Mouse (Mus musculus) heart, embryonic 11.5 days (tissue): Measurements from ENCODE around the gene Spata33. TPM values are rescaled to one million over a fixed set of nuclear protein-coding genes. Genes with fewer than 3 reads are reported as not detected.

Source experiments
- ATAC-seq: fragments of 200-750 bp; cut with Nextera tagmentation; replicated peaks from 2 replicates; pipeline ENCODE4 v1.8.0; 2017; ENCODE audit warnings: moderate library complexity; ENCODE audit not compliant: insufficient number of reproducible peaks, low FRiP score, low TSS enrichment
- H3K27ac ChIP-seq: fragments of 300-500 bp; sonication (generic); 2 replicates; pipeline ENCODE4 v1.5.1; 2014; ENCODE audit warnings: mild to moderate bottlenecking, low read depth, low read length
- H3K27me3 ChIP-seq: fragments of 300-500 bp; sonication (generic); 2 replicates; pipeline ENCODE4 v1.6.1; 2014; ENCODE audit warnings: mild to moderate bottlenecking, low read length, mixed read lengths; ENCODE audit not compliant: control insufficient read depth, insufficient read depth
- H3K36me3 ChIP-seq: fragments of 300-500 bp; sonication (generic); 2 replicates; pipeline ENCODE4 v1.6.1; 2014; ENCODE audit warnings: mild to moderate bottlenecking, low read length, moderate library complexity, mixed read lengths; ENCODE audit not compliant: control insufficient read depth, insufficient read depth
- H3K4me1 ChIP-seq: fragments of 300-500 bp; sonication (generic); 2 replicates; pipeline ENCODE4 v1.6.1; 2014; ENCODE audit warnings: low read length; ENCODE audit not compliant: control insufficient read depth, insufficient read depth
- H3K4me2 ChIP-seq: fragments of 300-500 bp; sonication (generic); 2 replicates; pipeline ENCODE4 v1.6.1; 2014; ENCODE audit warnings: mild to moderate bottlenecking, moderate library complexity
- H3K4me3 ChIP-seq: fragments of 300-500 bp; sonication (generic); 2 replicates; pipeline ENCODE4 v1.5.1; 2014; ENCODE audit warnings: low read depth, low read length
- H3K9ac ChIP-seq: fragments of 300-500 bp; sonication (generic); 2 replicates; pipeline ENCODE4 v1.6.1; 2014; ENCODE audit warnings: mild to moderate bottlenecking, low read depth, low read length, moderate library complexity
- H3K9me3 ChIP-seq: fragments of 300-500 bp; sonication (generic); replicated peaks from 2 replicates; pipeline ENCODE4 v1.6.1; 2016; ENCODE audit warnings: low read length; ENCODE audit not compliant: control insufficient read depth
- WGBS: fragments of 180-500 bp; shearing (Covaris S2); extraction: QIAGEN DNeasy Blood & Tissue Kit; methylation state at CpG from one replicate; pipeline ENCODE4 v1.1.7; 2014; ENCODE audit not compliant: insufficient replicate concordance; 5-methylcytosine and 5-hydroxymethylcytosine counted together
- polyA plus RNA-seq: library from polyadenylated mRNA; unstranded; fragments of >200 nt; fragmentation: Nextera tagmentation; extraction: Ambion mirVana; gene quantifications from 2 replicates; pipeline ENCODE4 v1.2.1, GENCODE M21; 2014

Gene Spata33
- polyA plus RNA-seq, 1 experiment from 2014 or later = 5.0 TPM

DNA sequence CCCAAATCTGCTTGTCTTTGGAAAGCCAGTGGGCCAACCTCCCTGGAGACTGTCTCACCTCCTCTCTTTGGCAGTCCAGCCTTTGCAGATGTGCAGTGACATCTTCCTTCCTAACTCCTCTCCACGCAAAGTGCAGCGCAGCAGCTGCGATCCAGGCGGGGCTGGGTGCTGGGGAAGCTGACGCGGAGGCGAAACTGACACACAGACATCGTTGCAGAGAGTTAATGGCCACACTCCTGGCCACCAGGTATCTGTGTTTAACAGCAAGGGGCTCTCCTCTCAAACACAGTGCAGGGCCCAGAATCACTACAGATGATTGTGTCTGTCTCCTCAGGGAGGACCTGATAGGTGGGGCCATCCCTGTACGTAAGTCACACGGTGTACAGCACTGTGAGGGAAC, 58.5 kb downstream of the Spata33 start:
- H3K9me3 ChIP-seq = no peaks in the 10 kb centered on the region
- no peak overlapping the region for H3K4me2 ChIP-seq
- 92% methylated on average over 10 of the region's 10 CpGs for WGBS
- ATAC-seq = no peak
- H3K36me3 ChIP-seq = peaks cover 27% of the 10 kb centered on the region
- H3K27ac ChIP-seq = no peak overlapping the region
- H3K4me3 ChIP-seq = no peak overlapping the region
- H3K4me1 ChIP-seq = 0 out of 2 replicates have a peak, but pooled peaks cover 5% of the 10 kb centered on the region
- no peaks in the 10 kb centered on the region for H3K27me3 ChIP-seq
- H3K9ac ChIP-seq = no peak overlapping the region

Other genes starting within 250 kb of the Spata33 start
- gene Ankrd11, start 170.6 kb upstream of the Spata33 start, polyA plus RNA-seq = 49.5 and 51.3 TPM in 2 replicates
- 48.7 and 49.4 TPM in 2 replicates for gene Spg7, start 149.9 kb upstream of the Spata33 start, polyA plus RNA-seq
- gene Rpl13, start 110.5 kb upstream of the Spata33 start, polyA plus RNA-seq = 1,217 and 1,331 TPM in 2 replicates
- 0.27 and 0.31 TPM in 2 replicates for gene Cpne7, start 95.5 kb upstream of the Spata33 start, polyA plus RNA-seq
- 6.6 and 8.1 TPM in 2 replicates for gene Sult5a1, start 54.5 kb upstream of the Spata33 start, polyA plus RNA-seq
- 1.0 and 1.3 TPM in 2 replicates for gene Dpep1, start 26.6 kb upstream of the Spata33 start, polyA plus RNA-seq
- 63.1 and 74.1 TPM in 2 replicates for gene Chmp1a, start 69 bp upstream of the Spata33 start, polyA plus RNA-seq
- gene Cdk10, start 12.0 kb downstream of the Spata33 start, polyA plus RNA-seq = 22.6 and 24.2 TPM in 2 replicates
- gene Spata2l, start 23.4 kb downstream of the Spata33 start, polyA plus RNA-seq = 1.6 TPM in 2 replicates
- gene Zfp276, start 41.4 kb downstream of the Spata33 start, polyA plus RNA-seq = 11.7 and 12.1 TPM in 2 replicates
- 16.8 and 19.8 TPM in 2 replicates for gene Vps9d1, start 41.5 kb downstream of the Spata33 start, polyA plus RNA-seq
- 22.8 and 27.7 TPM in 2 replicates for gene Fanca, start 105.7 kb downstream of the Spata33 start, polyA plus RNA-seq
- gene Spire2, start 119.9 kb downstream of the Spata33 start, polyA plus RNA-seq = 2.9 and 3.0 TPM in 2 replicates
- gene Tcf25, start 160.9 kb downstream of the Spata33 start, polyA plus RNA-seq = 148 and 165 TPM in 2 replicates
- 0.06 TPM in 1 of 2 replicates, not detected in the other for gene Mc1r, start 194.3 kb downstream of the Spata33 start, polyA plus RNA-seq
- gene Tubb3, start 198.6 kb downstream of the Spata33 start, polyA plus RNA-seq = 13.6 and 13.8 TPM in 2 replicates
- gene Def8, start 210.7 kb downstream of the Spata33 start, polyA plus RNA-seq = 32.2 and 36.1 TPM in 2 replicates